Mouse (Mus musculus) granulocyte monocyte progenitor cell, adult 5-6 weeks (primary cell): ENCODE measurements around the gene Rfx5. TPM values are rescaled to one million over a fixed set of nuclear protein-coding genes. Genes with fewer than 3 reads are reported as not detected.

ENCODE experiments used
- ATAC-seq: replicated peaks from 2 replicates; pipeline ENCODE4 v1.8.0; 2016; ENCODE audit warnings: mild to moderate bottlenecking, moderate TSS enrichment, inconsistent platforms; ENCODE audit not compliant: poor library complexity, severe bottlenecking
- total RNA-seq, 2 experiments: library from RNA; stranded (forward) in 1 of 2; stranded (reverse) in 1 of 2; fragments of 200-712, 200-1000 nt in 1 of 2; fragments of >200 nt in 1 of 2; fragmentation: Nextera tagmentation in 1 of 2; gene quantifications; 2 replicates each; pipeline ENCODE4 v1.2.3; 2014 to 2017

The Rfx5 gene
- total RNA-seq, 2 experiments from 2014 or later = 17.1 to 19.0 TPM

- no peak for ATAC-seq
Observed at GRCm38 (mm10) chr3:94985513-94985912, 31.6 kb downstream of the Rfx5 start.

- ATAC-seq = no peak
Observed at GRCm38 (mm10) chr3:94987578-94987977, 33.7 kb downstream of the Rfx5 start.

GRCm38 (mm10) chr3:94989159-94989761, 35.4 kb downstream of the Rfx5 start:
- no peak for ATAC-seq

GRCm38 (mm10) chr3:94996946-94997345, 43.1 kb downstream of the Rfx5 start:
- ATAC-seq = peak; percentile 93

GRCm38 (mm10) chr3:95002569-95002968, 48.7 kb downstream of the Rfx5 start:
- ATAC-seq = no peak

- ATAC-seq = no peak; the same call in 1 of the 2 replicates
Observed at GRCm38 (mm10) chr3:95003273-95003672, 49.4 kb downstream of the Rfx5 start.

GRCm38 (mm10) chr3:95005651-95006050, 51.8 kb downstream of the Rfx5 start:
- no peak for ATAC-seq

GRCm38 (mm10) chr3:95007706-95008105, 53.8 kb downstream of the Rfx5 start:
- ATAC-seq = no peak

- ATAC-seq = no peak
Observed at GRCm38 (mm10) chr3:95010396-95010795, 56.5 kb downstream of the Rfx5 start.

Other genes starting within 250 kb of the Rfx5 start
- 0.17 TPM in 1 of 2 replicates, not detected in the other for gene Cgn, start 167.6 kb upstream of the Rfx5 start, total RNA-seq (2014; fragmentation: Nextera tagmentation)
- gene Cgn, start 167.6 kb upstream of the Rfx5 start, total RNA-seq (2017) = not detected in 2 replicates
- 31.7 and 38.0 TPM in 2 replicates for gene Pogz, start 116.5 kb upstream of the Rfx5 start, total RNA-seq (2014; fragmentation: Nextera tagmentation)
- 13.0 and 20.9 TPM in 2 replicates for gene Pogz, start 116.5 kb upstream of the Rfx5 start, total RNA-seq (2017)
- 392 and 406 TPM in 2 replicates for gene Psmb4, start 67.1 kb upstream of the Rfx5 start, total RNA-seq (2014; fragmentation: Nextera tagmentation)
- 232 and 280 TPM in 2 replicates for gene Psmb4, start 67.1 kb upstream of the Rfx5 start, total RNA-seq (2017)
- gene Selenbp1, start 21.0 kb upstream of the Rfx5 start, total RNA-seq (2014; fragmentation: Nextera tagmentation) = 30.4 and 39.7 TPM in 2 replicates
- gene Selenbp1, start 21.0 kb upstream of the Rfx5 start, total RNA-seq (2017) = 19.2 and 20.1 TPM in 2 replicates
- gene Pi4kb, start 20.7 kb downstream of the Rfx5 start, total RNA-seq (2014; fragmentation: Nextera tagmentation) = 21.2 and 31.9 TPM in 2 replicates
- gene Pi4kb, start 20.7 kb downstream of the Rfx5 start, total RNA-seq (2017) = 24.3 and 24.6 TPM in 2 replicates
- gene Zfp687, start 61.4 kb downstream of the Rfx5 start, total RNA-seq (2014; fragmentation: Nextera tagmentation) = 35.0 and 36.7 TPM in 2 replicates
- gene Zfp687, start 61.4 kb downstream of the Rfx5 start, total RNA-seq (2017) = 18.4 and 20.6 TPM in 2 replicates
- gene Psmd4, start 88.5 kb downstream of the Rfx5 start, total RNA-seq (2014; fragmentation: Nextera tagmentation) = 112 and 128 TPM in 2 replicates
- gene Psmd4, start 88.5 kb downstream of the Rfx5 start, total RNA-seq (2017) = 196 and 226 TPM in 2 replicates
- gene Pip5k1a, start 152.9 kb downstream of the Rfx5 start, total RNA-seq (2014; fragmentation: Nextera tagmentation) = 22.8 and 23.8 TPM in 2 replicates
- 14.4 and 16.0 TPM in 2 replicates for gene Pip5k1a, start 152.9 kb downstream of the Rfx5 start, total RNA-seq (2017)
- 54.8 and 58.1 TPM in 2 replicates for gene Vps72, start 156.9 kb downstream of the Rfx5 start, total RNA-seq (2014; fragmentation: Nextera tagmentation)
- 50.0 and 62.4 TPM in 2 replicates for gene Vps72, start 156.9 kb downstream of the Rfx5 start, total RNA-seq (2017)
- gene Tmod4, start 170.4 kb downstream of the Rfx5 start, total RNA-seq (2014; fragmentation: Nextera tagmentation) = 9.4 and 13.9 TPM in 2 replicates
- not detected in 2 replicates for gene Tmod4, start 170.4 kb downstream of the Rfx5 start, total RNA-seq (2017)
- 41.2 and 82.8 TPM in 2 replicates for gene Scnm1, start 179.9 kb downstream of the Rfx5 start, total RNA-seq (2014; fragmentation: Nextera tagmentation)
- gene Scnm1, start 179.9 kb downstream of the Rfx5 start, total RNA-seq (2017) = 53.1 and 64.1 TPM in 2 replicates
- 3.1 and 4.3 TPM in 2 replicates for gene Lysmd1, start 180.0 kb downstream of the Rfx5 start, total RNA-seq (2014; fragmentation: Nextera tagmentation)
- gene Lysmd1, start 180.0 kb downstream of the Rfx5 start, total RNA-seq (2017) = 2.7 and 4.4 TPM in 2 replicates
- gene Tnfaip8l2, start 188.3 kb downstream of the Rfx5 start, total RNA-seq (2014; fragmentation: Nextera tagmentation) = 30.5 and 40.2 TPM in 2 replicates
- gene Tnfaip8l2, start 188.3 kb downstream of the Rfx5 start, total RNA-seq (2017) = 21.0 and 24.3 TPM in 2 replicates
- not detected in 2 replicates for gene Sema6c, start 206.4 kb downstream of the Rfx5 start, total RNA-seq (2014; fragmentation: Nextera tagmentation)
- gene Sema6c, start 206.4 kb downstream of the Rfx5 start, total RNA-seq (2017) = not detected in 2 replicates